Mouse (Mus musculus) CH12.LX (cell line): Measurements from ENCODE around the gene Srf. TPM values are rescaled to one million over a fixed set of nuclear protein-coding genes. Genes with fewer than 3 reads are reported as not detected.
A peak's percentile ranks its signal among the peaks of the same experiment; 100 is the strongest.

Source experiments
- DNase-seq: peaks from one replicate; pipeline ENCODE4 v3.0.0-alpha.2; 2013; ENCODE audit errors: extremely low read depth
- H3K27ac ChIP-seq: 2 replicates; pipeline ENCODE4 v1.5.1; 2012; ENCODE audit warnings: low read depth, mild to moderate bottlenecking, control low read depth, moderate library complexity; ENCODE audit not compliant: insufficient read depth
- H3K27me3 ChIP-seq: replicated peaks from 2 replicates; pipeline ENCODE3; 2012; ENCODE audit warnings: inconsistent platforms
- H3K36me3 ChIP-seq, 2 experiments: replicated peaks in 1 of 2; 2 replicates each; pipeline versions ENCODE3 to v1.6.1; 2012; ENCODE audit warnings: inconsistent platforms in 1 of 2, low read length in 1 of 2, mild to moderate bottlenecking in 1 of 2, mixed read lengths in 1 of 2, moderate library complexity in 1 of 2; ENCODE audit not compliant: control insufficient read depth in 1 of 2, insufficient read depth in 1 of 2
- H3K4me1 ChIP-seq, 2 experiments: 2 replicates each; pipeline ENCODE4 v1.6.1; 2012; ENCODE audit warnings: inconsistent platforms in 1 of 2, moderate library complexity in 1 of 2; ENCODE audit not compliant: insufficient read depth in 2 of 2, control insufficient read depth in 1 of 2
- H3K4me2 ChIP-seq: 2 replicates; pipeline ENCODE4 v1.6.1; 2012; ENCODE audit warnings: low read depth, mild to moderate bottlenecking, control low read depth; ENCODE audit not compliant: poor library complexity, insufficient read depth, severe bottlenecking
- H3K4me3 ChIP-seq, 3 experiments: fragments of 150-350 bp in 1 of 3; sonication (generic) in 1 of 3; replicated peaks in 1 of 3; 2 replicates each; pipeline versions ENCODE3 to v1.5.1; 2011 to 2012; ENCODE audit warnings: low read depth in 2 of 3, low read length in 2 of 3, mild to moderate bottlenecking in 2 of 3, moderate library complexity in 2 of 3, control low read depth in 1 of 3, improper control_type of control experiment in 1 of 3, inconsistent platforms in 1 of 3, mixed read lengths in 1 of 3; ENCODE audit not compliant: poor library complexity in 1 of 3
- H3K79me2 ChIP-seq: replicated peaks from 2 replicates; pipeline ENCODE4 v1.6.1; 2012; ENCODE audit warnings: mild to moderate bottlenecking, moderate library complexity; ENCODE audit not compliant: control insufficient read depth, poor library complexity, insufficient read depth, severe bottlenecking; ENCODE audit errors: extremely low read depth
- H3K9ac ChIP-seq: 2 replicates; pipeline ENCODE4 v1.6.1; 2012; ENCODE audit warnings: low read depth, mild to moderate bottlenecking, control low read depth, moderate library complexity; ENCODE audit not compliant: insufficient read depth
- H3K9me3 ChIP-seq: replicated peaks from 2 replicates; pipeline ENCODE3; 2012; ENCODE audit warnings: low read length, inconsistent platforms, mixed read lengths
- BHLHE40 ChIP-seq: IDR thresholded peaks from 2 replicates; pipeline ENCODE4 v1.6.1; 2011; ENCODE audit warnings: mild to moderate bottlenecking, low read depth, low read length, improper control_type of control experiment
- E2F4 ChIP-seq: IDR thresholded peaks from 2 replicates; pipeline ENCODE4 v1.6.1; 2011; ENCODE audit warnings: low read depth, low read length, improper control_type of control experiment; ENCODE audit not compliant: insufficient replicate concordance
- ELF1 ChIP-seq: IDR thresholded peaks from 2 replicates; pipeline ENCODE4 v1.6.1; 2014; ENCODE audit warnings: low read depth, mild to moderate bottlenecking, inconsistent platforms, low read length, improper control_type of control experiment
- HCFC1 ChIP-seq: IDR thresholded peaks from 2 replicates; pipeline ENCODE4 v1.6.1; 2012; ENCODE audit warnings: low read depth, mild to moderate bottlenecking, inconsistent platforms, low read length, improper control_type of control experiment
- IRF4 ChIP-seq: IDR thresholded peaks from 2 replicates; pipeline ENCODE4 v1.6.1; 2014; ENCODE audit warnings: low read depth, mild to moderate bottlenecking, inconsistent platforms, low read length, improper control_type of control experiment
- JUN ChIP-seq: IDR thresholded peaks from 2 replicates; pipeline ENCODE4 v1.6.1; 2011; ENCODE audit warnings: low read depth, mild to moderate bottlenecking, low read length, improper control_type of control experiment, moderate library complexity; ENCODE audit not compliant: insufficient read depth
- JUND ChIP-seq: conservative IDR thresholded peaks from 2 replicates; pipeline ENCODE4 v1.6.1; 2011; ENCODE audit warnings: low read depth, low read length, improper control_type of control experiment
- KAT2A ChIP-seq: IDR thresholded peaks from 2 replicates; pipeline ENCODE4 v1.6.1; 2012; ENCODE audit warnings: low read length, improper control_type of control experiment, inconsistent platforms; ENCODE audit not compliant: insufficient replicate concordance
- MAFK ChIP-seq: IDR thresholded peaks from 2 replicates; pipeline ENCODE4 v1.6.1; 2011; ENCODE audit warnings: low read length, improper control_type of control experiment; ENCODE audit not compliant: insufficient replicate concordance
- MAX ChIP-seq: IDR thresholded peaks from 2 replicates; pipeline ENCODE4 v1.6.1; 2011; ENCODE audit warnings: low read length, improper control_type of control experiment
- MXI1 ChIP-seq: IDR thresholded peaks from 2 replicates; pipeline ENCODE4 v1.6.1; 2011; ENCODE audit warnings: mild to moderate bottlenecking, low read depth, low read length, improper control_type of control experiment
- NRF1 ChIP-seq: IDR thresholded peaks from 2 replicates; pipeline ENCODE4 v1.6.1; 2014; ENCODE audit warnings: low read depth, mild to moderate bottlenecking, inconsistent platforms, low read length, improper control_type of control experiment, moderate library complexity
- PAX5 ChIP-seq: IDR thresholded peaks from 2 replicates; pipeline ENCODE4 v1.6.1; 2012; ENCODE audit warnings: low read length, inconsistent platforms, mixed read lengths
- POLR2A ChIP-seq: IDR thresholded peaks from 2 replicates; pipeline ENCODE4 v1.6.1; 2011; ENCODE audit warnings: low read depth, mild to moderate bottlenecking, improper control_type of control experiment, low read length
- SMC3 ChIP-seq: IDR thresholded peaks from 2 replicates; pipeline ENCODE4 v1.6.1; 2011; ENCODE audit warnings: low read depth, low read length, improper control_type of control experiment
- TBP ChIP-seq: conservative IDR thresholded peaks from 2 replicates; pipeline ENCODE4 v1.6.1; 2011; ENCODE audit warnings: low read depth, low read length, improper control_type of control experiment
- USF1 ChIP-seq: IDR thresholded peaks from 2 replicates; pipeline ENCODE4 v1.6.1; 2014; ENCODE audit warnings: low read depth, mild to moderate bottlenecking, inconsistent platforms, low read length, improper control_type of control experiment
- USF2 ChIP-seq: conservative IDR thresholded peaks from 2 replicates; pipeline ENCODE4 v1.6.1; 2011; ENCODE audit warnings: low read depth, low read length, improper control_type of control experiment
- ZC3H11A ChIP-seq: IDR thresholded peaks from 2 replicates; pipeline ENCODE4 v1.6.1; 2012; ENCODE audit warnings: low read depth, mild to moderate bottlenecking, inconsistent platforms, low read length, improper control_type of control experiment
- dilution Hi-C: fragments of 300-500 bp; cut with MboI; formaldehyde crosslinking; loops from 2 replicates; pipeline ENCODE4 v1.14.3; 2020; ENCODE audit warnings: low sequenced_read_pairs; ENCODE audit not compliant: extremely low pct_unique_long_range_greater_than_20kb, extremely low pct_ligation_motif_present
- in situ Hi-C: fragments of 300-500 bp; cut with MboI; formaldehyde crosslinking; loops from 3 replicates; pipeline ENCODE4 v1.14.3; 2019; ENCODE audit warnings: low sequenced_read_pairs, low pct_ligation_motif_present, low pct_unique_long_range_greater_than_20kb, mixed read lengths
- polyA plus RNA-seq: library from polyadenylated mRNA; unstranded; fragments of >175 nt; gene quantifications from 2 replicates; pipeline ENCODE4 v1.2.1, GENCODE M21; 2012; ENCODE audit warnings: low read depth; ENCODE audit not compliant: insufficient read length
- total RNA-seq, 2 experiments: library from RNA; depleted of rRNA; stranded (reverse); fragments of 300-350 nt in 1 of 2; fragments of >200 nt in 1 of 2; gene quantifications; 2 replicates each; pipeline ENCODE4 v1.2.3; 2012 to 2014

The Srf gene
- total and polyA plus RNA-seq, 3 experiments, result 38.2 to 81.6 (median 54.5) TPM

- TF ChIP-seq MXI1 (no peak), USF1 (no peak), ELF1 (peak; percentile 38), POLR2A (no peak), MAFK (no peak)
- H3K27ac ChIP-seq, result no peak overlapping the region; the same call in 1 of the 2 replicates
- H3K9ac ChIP-seq, result no peak overlapping the region
- H3K79me2 ChIP-seq, result peaks cover 20% of the 10 kb centered on the region
- peak; percentile 84 for DNase-seq
- H3K27me3 ChIP-seq, result no peaks in the 10 kb centered on the region
- peak overlapping the region; percentile 44 for H3K4me2 ChIP-seq
- no peak overlapping the region for H3K4me3 ChIP-seq
- no peaks in the 10 kb centered on the region for H3K9me3 ChIP-seq
- peaks cover 22 to 45% of the 10 kb centered on the region in 2 experiments for H3K4me1 ChIP-seq
- in situ Hi-C loops, result no loop called here
- peaks cover 33 to 54% of the 10 kb centered on the region in 2 experiments for H3K36me3 ChIP-seq
- dilution Hi-C loops, result no loop called here
Measured at GRCm38 (mm10) chr17:46552841-46553423, 3.0 kb downstream of the Srf start.

- Histone ChIP-seq H3K4me3 (no peak overlapping the region), H3K79me2 (peaks cover 20% of the 10 kb centered on the region), H3K4me2 (peak overlapping the region; percentile 44), H3K27me3 (no peaks in the 10 kb centered on the region), H3K27ac (no peak overlapping the region), H3K4me1 (peaks cover 18 to 38% of the 10 kb centered on the region in 2 experiments), H3K9me3 (no peaks in the 10 kb centered on the region), H3K36me3 (peaks cover 33 to 61% of the 10 kb centered on the region in 2 experiments), H3K9ac (no peak overlapping the region)
- in situ Hi-C loops (no loop called here), dilution Hi-C loops (no loop called here)
- DNase-seq, result no peak
- no peak for TF ChIP-seq ZC3H11A
- TF ChIP-seq NRF1, result no peak
- no peak for TF ChIP-seq TBP
- TF ChIP-seq BHLHE40, result no peak
- no peak for TF ChIP-seq MAX
- no peak for TF ChIP-seq E2F4
- peak; percentile 52; the same call in 1 of the 2 replicates for TF ChIP-seq IRF4
- no peak for TF ChIP-seq USF2
Measured at GRCm38 (mm10) chr17:46552151-46552550, 3.8 kb downstream of the Srf start.

- no peak overlapping the region for H3K9ac ChIP-seq
- H3K4me3 ChIP-seq, result no peak overlapping the region
- peaks cover 33 to 67% of the 10 kb centered on the region in 2 experiments for H3K36me3 ChIP-seq
- H3K27me3 ChIP-seq, result no peaks in the 10 kb centered on the region
- no peak overlapping the region for H3K27ac ChIP-seq
- TF ChIP-seq JUN (no peak), JUND (no peak), E2F4 (no peak), MAX (no peak), NRF1 (no peak), IRF4 (no peak), HCFC1 (no peak), BHLHE40 (no peak), SMC3 (no peak), KAT2A (no peak), PAX5 (no peak)
- TF ChIP-seq, all 38 proteins: peak for 0
- DNase-seq, result no peak
- peaks cover 20% of the 10 kb centered on the region for H3K79me2 ChIP-seq
- in situ Hi-C loops (no loop called here), dilution Hi-C loops (no loop called here)
- no peaks in the 10 kb centered on the region for H3K9me3 ChIP-seq
- H3K4me2 ChIP-seq, result no peak overlapping the region
- H3K4me1 ChIP-seq, result peaks cover 18 to 32% of the 10 kb centered on the region in 2 experiments
Measured at GRCm38 (mm10) chr17:46551369-46551768, 4.6 kb downstream of the Srf start.
